Mouse (Mus musculus) limb, embryonic 12.5 days (tissue): Measurements from ENCODE around the gene Rab43. TPM values are rescaled to one million over a fixed set of nuclear protein-coding genes. Genes with fewer than 3 reads are reported as not detected.

Source experiments
- ATAC-seq: fragments of 200-750 bp; cut with Nextera tagmentation; 2 replicates; pipeline ENCODE4 v1.8.0; 2017; ENCODE audit warnings: low read depth, moderate TSS enrichment; ENCODE audit not compliant: insufficient number of reproducible peaks, insufficient read depth, low FRiP score, low TSS enrichment
- H3K27ac ChIP-seq: fragments of 300-500 bp; sonication (generic); 2 replicates; pipeline ENCODE4 v1.5.1; 2016; ENCODE audit warnings: mild to moderate bottlenecking, moderate library complexity
- H3K27me3 ChIP-seq: fragments of 300-500 bp; sonication (generic); 2 replicates; pipeline ENCODE4 v1.6.1; 2016; ENCODE audit warnings: mild to moderate bottlenecking, moderate library complexity
- H3K36me3 ChIP-seq: fragments of 300-500 bp; sonication (generic); 2 replicates; pipeline ENCODE4 v1.6.1; 2016; ENCODE audit warnings: mild to moderate bottlenecking, moderate library complexity
- H3K4me1 ChIP-seq: fragments of 300-500 bp; sonication (generic); replicated peaks from 2 replicates; pipeline ENCODE4 v1.6.1; 2016
- H3K4me2 ChIP-seq: fragments of 300-500 bp; sonication (generic); 2 replicates; pipeline ENCODE4 v1.6.1; 2016; ENCODE audit warnings: mild to moderate bottlenecking, moderate library complexity
- H3K4me3 ChIP-seq: fragments of 300-500 bp; sonication (generic); replicated peaks from 2 replicates; pipeline ENCODE4 v1.5.1; 2016; ENCODE audit warnings: mild to moderate bottlenecking
- H3K9ac ChIP-seq: fragments of 300-500 bp; sonication (generic); replicated peaks from 2 replicates; pipeline ENCODE4 v1.6.1; 2016; ENCODE audit warnings: mild to moderate bottlenecking, moderate library complexity
- H3K9me3 ChIP-seq: fragments of 300-500 bp; sonication (generic); 2 replicates; pipeline ENCODE4 v1.6.1; 2016; ENCODE audit warnings: mild to moderate bottlenecking, moderate library complexity
- WGBS: fragments of 180-500 bp; shearing (Covaris S2); methylation state at CpG from one replicate; pipeline ENCODE4 v1.1.7; 2016; 5-methylcytosine and 5-hydroxymethylcytosine counted together
- polyA plus RNA-seq: library from polyadenylated mRNA; unstranded; fragments of >200 nt; fragmentation: Nextera tagmentation; extraction: Ambion mirVana; gene quantifications from 2 replicates; pipeline ENCODE4 v1.2.1, GENCODE M21; 2016

Rab43 gene
- 8.8 and 10.0 TPM in 2 replicates for polyA plus RNA-seq

DNA sequence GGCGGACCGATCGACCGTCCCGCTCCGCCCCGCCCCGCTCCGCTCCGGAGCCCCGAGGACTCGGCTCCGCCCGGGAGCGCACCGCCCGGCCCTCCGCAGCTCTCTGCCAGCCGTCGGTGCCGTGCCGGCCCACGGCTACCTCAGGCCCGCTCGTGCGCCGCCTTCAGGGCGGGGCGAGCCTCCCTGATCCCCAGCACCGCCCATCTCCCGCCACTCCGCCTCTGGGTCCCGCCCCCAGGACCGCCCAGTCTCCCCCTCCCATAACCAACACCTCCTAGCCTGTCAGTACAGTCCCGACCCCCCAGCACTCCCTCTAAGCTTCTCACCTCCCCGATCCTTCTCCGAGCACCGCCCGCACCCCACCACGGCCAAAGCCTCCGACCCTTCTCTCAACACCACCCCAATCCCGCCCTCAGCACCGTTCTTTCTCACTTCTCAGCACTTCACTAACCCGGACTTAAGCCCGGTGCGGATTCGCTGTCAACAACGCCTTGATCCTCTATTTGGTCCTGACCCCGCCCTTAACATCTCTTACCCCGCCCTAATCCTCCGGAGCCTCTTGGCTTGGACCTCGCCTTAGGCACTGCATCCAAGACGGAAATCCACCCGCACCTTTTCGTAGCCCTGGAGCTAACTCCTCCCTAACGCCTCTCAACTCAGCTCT lies at the start of gene Rab43:
TSS of gene Rab43 (minus strand) at position 490 of the 664 bp plus-strand sequence.
- Histone ChIP-seq H3K27ac (peak within 1 kb of the TSS; percentile 78), H3K36me3 (peaks cover 36% of the 10 kb centered on the region), H3K4me3 (peak within 1 kb of the TSS; percentile 73), H3K9me3 (no peaks in the 10 kb centered on the region), H3K4me1 (peaks cover 8% of the 10 kb centered on the region; the same call in 1 of the 2 replicates), H3K4me2 (peak within 1 kb of the TSS; percentile 93), H3K9ac (peak within 1 kb of the TSS; percentile 78), H3K27me3 (no peaks in the 10 kb centered on the region)
- ATAC-seq, result peak; percentile 94
- WGBS, result under 1% methylated on average over 42 of the region's 56 CpGs

DNA sequence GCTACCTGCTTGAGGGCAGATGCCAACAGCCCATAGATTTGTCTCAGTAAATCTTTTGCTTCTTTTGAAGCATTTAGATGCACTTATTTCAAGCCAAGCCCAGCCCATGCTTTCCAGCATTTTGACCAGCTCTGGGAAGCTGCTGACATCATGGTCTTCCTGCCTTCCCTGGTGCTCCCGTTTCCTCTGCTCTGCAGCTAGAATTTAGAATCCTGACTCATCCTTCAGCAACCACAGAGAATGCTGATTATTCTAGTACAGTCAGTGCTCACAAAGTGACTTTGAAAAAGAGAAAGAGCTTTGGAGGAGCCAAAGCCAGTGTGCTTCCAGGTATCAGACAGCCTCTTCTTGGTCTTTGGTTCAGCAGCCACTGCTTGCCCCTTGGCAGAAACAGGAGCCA lies 45.1 kb upstream of the Rab43 start:
- no peaks in the 10 kb centered on the region for H3K27me3 ChIP-seq
- no peak overlapping the region for H3K4me3 ChIP-seq
- H3K4me1 ChIP-seq, result no peaks in the 10 kb centered on the region
- ATAC-seq, result no peak
- no peaks in the 10 kb centered on the region for H3K36me3 ChIP-seq
- H3K4me2 ChIP-seq, result no peak overlapping the region
- 53% methylated on average over 1 of the region's 1 CpGs for WGBS
- no peak overlapping the region for H3K27ac ChIP-seq
- H3K9me3 ChIP-seq, result no peaks in the 10 kb centered on the region
- no peak overlapping the region for H3K9ac ChIP-seq

DNA sequence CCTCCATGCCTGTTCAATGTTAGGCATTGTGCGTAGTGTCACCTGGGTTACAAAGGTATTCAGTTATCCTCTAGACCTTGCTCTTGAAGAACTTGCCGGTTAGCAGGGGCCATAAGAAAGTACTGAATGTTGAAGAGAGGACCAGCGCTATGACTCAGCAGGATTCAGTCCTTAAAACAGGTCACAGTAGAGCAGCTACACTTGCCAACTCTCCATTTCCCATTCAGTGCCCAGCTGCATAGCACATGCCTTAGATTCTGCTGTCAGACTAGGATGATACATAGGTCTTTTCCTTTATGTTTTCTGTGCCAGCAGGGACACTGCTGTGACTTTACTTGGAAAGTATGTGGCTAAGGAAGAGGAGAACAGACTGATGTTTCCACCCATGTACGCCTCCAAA lies 41.5 kb upstream of the Rab43 start:
- ATAC-seq, result no peak

DNA sequence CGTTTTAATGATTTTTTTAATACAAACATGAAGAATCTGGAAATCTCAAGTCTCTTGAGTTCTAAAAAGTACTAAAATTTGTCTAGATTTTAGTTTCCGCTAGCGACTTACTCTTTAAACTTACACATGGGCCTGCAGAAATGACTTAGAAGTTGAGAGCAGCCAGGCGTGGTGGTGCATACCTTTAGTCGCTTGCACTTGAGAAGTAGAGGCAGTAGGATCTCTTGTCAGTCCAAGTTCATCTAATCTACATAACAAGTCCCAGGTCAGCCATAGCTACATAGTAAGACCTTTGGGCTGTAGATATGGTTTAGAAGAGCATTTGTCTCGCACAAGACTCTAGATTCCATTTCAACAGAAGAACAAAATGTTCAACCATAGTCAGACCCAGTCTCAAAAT lies 39.9 kb upstream of the Rab43 start:
- no peak for ATAC-seq
- Histone ChIP-seq H3K9ac (no peak overlapping the region), H3K27ac (no peak overlapping the region), H3K36me3 (peaks cover 13% of the 10 kb centered on the region; the same call in 1 of the 2 replicates), H3K4me1 (peaks cover 26% of the 10 kb centered on the region), H3K4me2 (peak overlapping the region; percentile 74; the same call in 1 of the 2 replicates), H3K4me3 (no peak overlapping the region), H3K27me3 (no peaks in the 10 kb centered on the region), H3K9me3 (no peaks in the 10 kb centered on the region)
- WGBS, result 80% methylated on average over 6 of the region's 6 CpGs

More for the DNA sequence above, 41.5 kb upstream of the Rab43 start:
- Histone ChIP-seq H3K9me3 (no peaks in the 10 kb centered on the region), H3K27me3 (no peaks in the 10 kb centered on the region), H3K9ac (no peak overlapping the region), H3K4me3 (no peak overlapping the region), H3K4me1 (peaks cover 11% of the 10 kb centered on the region), H3K36me3 (peaks cover 5% of the 10 kb centered on the region; the same call in 1 of the 2 replicates), H3K27ac (no peak overlapping the region), H3K4me2 (no peak overlapping the region)
- 86% methylated on average over 4 of the region's 4 CpGs for WGBS

DNA sequence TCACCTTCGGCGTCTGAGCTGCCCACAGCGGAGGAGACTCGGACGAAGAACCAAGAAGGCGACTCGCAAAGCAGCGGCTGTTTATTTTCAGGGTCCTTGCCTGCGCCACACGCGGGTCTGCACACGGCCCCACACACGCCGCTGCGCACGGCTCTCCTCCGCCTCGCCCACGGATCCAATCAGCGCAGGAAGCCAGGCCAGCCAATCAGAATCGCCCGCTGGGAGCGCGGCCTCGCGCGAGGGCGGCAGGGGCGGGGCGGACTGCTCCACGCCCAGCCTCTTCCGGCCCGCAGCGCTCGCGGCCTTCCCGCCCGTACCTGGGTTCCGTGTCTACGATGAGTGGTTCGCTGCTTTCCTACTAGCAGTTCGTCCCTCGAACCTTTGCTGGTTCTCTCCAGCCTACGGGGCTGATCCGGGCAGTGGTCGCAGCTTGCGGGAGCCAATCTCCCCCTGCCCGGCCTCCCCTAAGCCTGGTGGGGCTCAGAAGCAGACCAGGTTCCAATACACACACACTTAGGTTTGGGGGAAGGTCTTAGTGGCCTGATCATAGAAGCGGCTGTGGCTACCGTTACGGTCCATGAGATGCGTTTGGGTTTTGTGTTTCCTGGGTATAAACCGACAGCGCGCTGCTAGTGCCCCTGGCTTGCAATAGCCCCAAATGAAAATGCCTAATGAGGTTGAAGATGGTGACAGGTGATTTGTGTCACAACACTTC lies 39.1 kb upstream of the Rab43 start, which contains the start of gene Cnbp:
TSS of gene Cnbp (minus strand) at position 207 of the 715 bp plus-strand sequence.
- Histone ChIP-seq H3K9ac (peak within 1 kb of the TSS; percentile 100), H3K9me3 (no peaks in the 10 kb centered on the region), H3K4me2 (peak within 1 kb of the TSS; percentile 74), H3K4me1 (peaks cover 35% of the 10 kb centered on the region), H3K27ac (peak within 1 kb of the TSS; percentile 96), H3K36me3 (peaks cover 13% of the 10 kb centered on the region; the same call in 1 of the 2 replicates), H3K27me3 (no peaks in the 10 kb centered on the region), H3K4me3 (peak within 1 kb of the TSS; percentile 100)
- peak; percentile 93 for ATAC-seq
- WGBS, result under 1% methylated on average over 55 of the region's 55 CpGs

DNA sequence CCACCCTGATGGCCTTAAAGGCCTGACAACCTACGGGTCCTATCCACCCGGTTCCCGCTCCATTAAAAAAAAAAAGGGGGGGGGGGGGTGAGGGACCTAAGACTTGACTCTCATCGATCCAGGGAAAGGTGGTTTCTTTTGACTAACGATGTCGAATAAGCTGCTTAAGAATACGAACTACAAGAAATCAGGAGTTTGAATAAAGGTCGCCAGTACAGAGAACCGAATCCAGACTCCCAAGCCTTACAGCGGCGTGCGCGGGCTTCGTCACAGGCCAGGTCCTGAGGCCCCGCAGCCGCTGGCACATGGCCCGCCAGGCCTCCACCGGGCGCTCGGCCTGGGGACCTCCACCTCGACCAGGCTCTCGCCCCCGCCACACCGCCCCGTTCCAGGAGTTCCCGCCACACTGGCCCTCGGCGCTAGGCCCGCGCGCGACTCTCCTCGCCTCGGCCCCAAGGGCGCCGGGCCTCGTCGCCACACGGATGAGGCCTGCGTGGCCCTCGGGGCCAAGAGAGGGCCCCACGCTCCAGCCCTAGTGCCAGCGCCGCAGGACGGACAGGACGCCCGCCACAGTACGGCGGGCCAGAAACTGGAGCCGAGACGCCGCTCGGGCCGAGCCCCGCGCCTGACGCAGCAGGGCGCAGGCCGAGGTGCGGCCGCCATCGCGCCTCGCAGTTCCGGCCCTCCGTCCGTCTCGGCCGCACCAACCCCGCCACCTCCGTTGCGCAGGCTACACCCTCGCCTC lies 38.4 kb upstream of the Rab43 start:
- ATAC-seq, result peak; percentile 50
- Histone ChIP-seq H3K36me3 (peaks cover 16% of the 10 kb centered on the region), H3K9me3 (no peaks in the 10 kb centered on the region), H3K4me2 (peak overlapping the region; percentile 74), H3K4me1 (peaks cover 35% of the 10 kb centered on the region), H3K9ac (peak overlapping the region; percentile 100), H3K27me3 (no peaks in the 10 kb centered on the region), H3K4me3 (peak overlapping the region; percentile 100), H3K27ac (peak overlapping the region; percentile 96)
- under 1% methylated on average over 72 of the region's 73 CpGs for WGBS

DNA sequence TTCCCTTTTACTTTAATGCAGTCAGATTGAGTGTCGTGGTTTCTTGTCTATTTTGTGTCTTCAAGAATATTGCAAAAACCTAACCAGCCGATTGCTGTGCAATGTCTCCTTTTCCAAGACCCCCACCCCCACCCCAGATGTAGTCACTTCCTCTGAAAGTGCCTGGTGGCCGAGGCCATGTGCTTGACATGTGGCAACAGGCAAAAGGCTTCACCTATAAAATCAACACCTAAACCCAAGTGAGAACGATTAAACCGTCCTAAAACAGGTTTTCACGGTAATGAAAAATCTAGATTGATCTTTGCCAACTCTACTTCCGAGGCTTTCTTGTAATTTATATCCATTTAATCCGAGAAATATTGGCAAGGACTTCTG lies 37.8 kb upstream of the Rab43 start:
- Histone ChIP-seq H3K27ac (peak overlapping the region; percentile 96; the same call in 1 of the 2 replicates), H3K9ac (peak overlapping the region; percentile 100), H3K9me3 (no peaks in the 10 kb centered on the region), H3K4me3 (peak overlapping the region; percentile 100), H3K4me2 (peak overlapping the region; percentile 74), H3K36me3 (peaks cover 22% of the 10 kb centered on the region), H3K27me3 (no peaks in the 10 kb centered on the region), H3K4me1 (peaks cover 35% of the 10 kb centered on the region)
- no peak for ATAC-seq
- WGBS, result under 1% methylated on average over 8 of the region's 8 CpGs

DNA sequence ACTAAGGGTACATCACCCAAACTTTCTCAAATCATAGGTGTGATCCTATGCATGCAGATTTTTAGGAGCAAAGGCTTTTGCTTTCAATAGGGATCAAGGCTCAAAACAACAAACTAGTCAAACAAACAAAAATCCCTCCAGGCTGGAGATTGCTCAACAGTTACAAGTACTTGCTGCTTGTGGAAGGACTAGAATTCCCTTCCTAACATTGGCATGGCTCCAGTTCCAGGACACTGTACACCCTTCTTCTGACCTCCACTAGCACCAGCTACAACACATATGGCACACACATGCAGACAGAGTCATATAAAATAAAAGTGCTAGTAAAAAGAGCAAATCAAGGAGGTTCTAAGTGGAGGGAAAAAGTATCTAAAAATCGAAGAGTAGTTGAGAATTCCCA lies 34.8 kb upstream of the Rab43 start:
- H3K4me3 ChIP-seq, result no peak overlapping the region
- WGBS, result 43% methylated on average over 1 of the region's 1 CpGs
- no peaks in the 10 kb centered on the region for H3K27me3 ChIP-seq
- H3K9me3 ChIP-seq, result no peaks in the 10 kb centered on the region
- H3K4me2 ChIP-seq, result peak overlapping the region; percentile 74; the same call in 1 of the 2 replicates
- peaks cover 35% of the 10 kb centered on the region for H3K4me1 ChIP-seq
- H3K27ac ChIP-seq, result no peak overlapping the region
- no peak for ATAC-seq
- H3K9ac ChIP-seq, result no peak overlapping the region
- peaks cover 51% of the 10 kb centered on the region for H3K36me3 ChIP-seq

DNA sequence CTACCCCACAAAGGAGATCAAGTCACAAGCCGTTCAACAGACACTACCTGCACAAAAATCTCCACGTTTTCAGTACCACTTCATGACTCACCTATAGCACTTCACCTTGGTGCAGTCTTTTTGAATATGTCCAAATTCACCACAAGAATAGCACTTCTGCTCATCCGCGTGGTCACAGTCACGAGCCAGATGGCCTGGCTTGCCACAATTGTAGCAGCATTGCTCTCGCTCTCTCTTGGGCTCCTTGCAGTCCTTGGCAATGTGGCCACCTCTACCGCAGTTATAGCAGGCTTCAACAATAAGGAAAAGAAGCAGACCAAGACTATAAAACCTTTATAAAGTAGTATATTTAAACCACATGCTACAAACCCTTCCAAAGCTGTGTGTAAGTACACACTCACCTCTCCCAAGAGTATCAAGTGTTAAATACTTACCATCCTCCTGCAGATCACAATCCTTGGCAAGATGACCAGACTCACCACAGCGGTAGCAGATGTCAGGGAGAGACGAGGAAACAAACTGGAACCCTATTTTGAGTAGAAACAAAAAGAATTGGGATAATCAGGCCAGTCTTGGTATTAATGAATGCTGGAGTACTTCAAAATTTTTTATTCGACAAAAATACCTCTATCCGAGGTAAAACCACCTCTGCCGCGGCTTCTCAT lies 33.2 kb upstream of the Rab43 start:
- no peaks in the 10 kb centered on the region for H3K27me3 ChIP-seq
- no peak overlapping the region for H3K4me3 ChIP-seq
- no peak for ATAC-seq
- WGBS, result 82% methylated on average over 13 of the region's 13 CpGs
- no peaks in the 10 kb centered on the region for H3K9me3 ChIP-seq
- peaks cover 55% of the 10 kb centered on the region for H3K36me3 ChIP-seq
- no peak overlapping the region for H3K4me2 ChIP-seq
- H3K9ac ChIP-seq, result no peak overlapping the region
- peaks cover 30% of the 10 kb centered on the region for H3K4me1 ChIP-seq
- no peak overlapping the region for H3K27ac ChIP-seq

DNA sequence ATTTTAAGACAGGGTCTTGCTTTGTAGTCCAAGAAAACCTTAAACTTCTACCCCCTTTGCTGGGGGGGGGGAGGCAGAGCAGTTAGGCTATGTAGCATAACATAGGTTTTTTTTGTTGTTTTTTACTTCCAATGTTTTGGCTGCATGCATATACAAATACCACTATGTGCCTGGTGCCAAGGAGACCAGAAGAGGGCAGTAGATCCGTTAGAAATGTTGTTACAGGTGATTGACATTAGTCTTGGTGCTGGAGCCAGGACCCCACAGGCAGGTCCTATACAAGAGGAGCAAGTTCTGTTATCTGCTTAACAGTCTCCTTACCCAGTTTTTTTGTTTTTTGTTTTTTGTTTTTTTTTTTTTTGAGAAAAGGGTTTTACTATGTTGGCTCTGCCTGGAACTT lies 30.3 kb upstream of the Rab43 start:
- Histone ChIP-seq H3K27ac (no peak overlapping the region), H3K4me2 (no peak overlapping the region), H3K27me3 (no peaks in the 10 kb centered on the region), H3K4me1 (peaks cover 17% of the 10 kb centered on the region), H3K4me3 (no peak overlapping the region), H3K9me3 (no peaks in the 10 kb centered on the region), H3K36me3 (peaks cover 41% of the 10 kb centered on the region), H3K9ac (no peak overlapping the region)
- no peak for ATAC-seq
- WGBS, result 22% methylated on average over 1 of the region's 1 CpGs
